In the genomic region with DNA sequence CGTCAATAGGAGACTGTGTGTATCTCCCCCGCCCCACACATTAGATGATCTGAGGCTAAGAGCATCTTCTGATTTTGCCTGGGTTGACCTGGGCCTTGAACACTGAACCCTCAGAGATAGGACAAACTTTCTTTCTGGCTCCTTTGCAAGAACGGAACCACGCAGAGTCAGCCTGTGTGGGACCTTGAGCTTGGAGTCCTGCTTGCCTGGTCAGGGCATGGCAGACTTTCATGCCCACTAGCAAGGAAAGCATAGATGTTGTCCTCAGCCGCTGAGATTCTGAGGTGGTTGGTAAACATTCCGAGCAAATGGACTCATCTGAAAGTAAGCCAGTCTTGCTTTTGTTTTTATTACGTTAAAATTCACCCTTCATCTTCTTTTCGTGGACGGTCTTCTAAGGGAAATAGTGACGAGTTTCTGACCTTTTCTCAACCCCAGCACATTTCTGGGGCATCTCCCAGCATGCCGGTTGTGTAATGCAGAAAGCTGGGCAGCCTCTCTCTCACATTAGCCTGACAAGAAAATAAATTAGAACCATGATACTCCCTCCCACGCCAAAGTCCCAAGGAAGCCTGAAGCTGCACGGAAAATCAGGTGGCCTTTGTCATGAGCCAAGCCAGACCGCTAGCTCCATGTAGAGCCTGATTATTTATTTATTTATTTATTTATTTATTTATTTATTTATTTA, we compare ENCODE assay signal across 7 mouse cellular contexts.
A peak's percentile ranks its signal among the peaks of the same experiment; 100 is the strongest.
DNase-seq lines count a peak whose midpoint lies in the region; ATAC-seq and TF ChIP-seq lines count a peak whose summit lies in the region.

No protein-coding gene starts in this region.

- H3K9me3 ChIP-seq in liver, embryonic 11.5 days (ENCODE audit: control insufficient read depth, low read length) = no peaks in the 10 kb centered on the region
- no peaks in the 10 kb centered on the region for H3K9me3 ChIP-seq in liver, embryonic 12.5 days (replicated peaks)
- H3K9me3 ChIP-seq in forebrain, embryonic 14.5 days (replicated peaks; ENCODE audit: control insufficient read depth, low read length) = no peaks in the 10 kb centered on the region
- no peaks in the 10 kb centered on the region for H3K9me3 ChIP-seq in lung, postnatal 0 days (ENCODE audit: low read length)

- no peak overlapping the region for H3K4me3 ChIP-seq in liver, embryonic 11.5 days (ENCODE audit: low read depth, low read length)
- H3K4me3 ChIP-seq in liver, embryonic 12.5 days = no peak overlapping the region
- H3K4me3 ChIP-seq in forebrain, embryonic 14.5 days (ENCODE audit: low read depth, low read length) = no peak overlapping the region
- H3K4me3 ChIP-seq in lung, postnatal 0 days (ENCODE audit: low read depth, low read length) = no peak overlapping the region

- no peak overlapping the region for H3K27ac ChIP-seq in liver, embryonic 11.5 days (ENCODE audit: low read depth, low read length)
- H3K27ac ChIP-seq in liver, embryonic 12.5 days = no peak overlapping the region
- H3K27ac ChIP-seq in forebrain, embryonic 14.5 days (ENCODE audit: low read depth, low read length) = no peak overlapping the region
- H3K27ac ChIP-seq in lung, postnatal 0 days (ENCODE audit: low read length) = no peak overlapping the region

- no peak for TF ChIP-seq CTCF in lung, postnatal 0 days (IDR thresholded peaks at IDR 0.05)

- no peak overlapping the region for H3K4me2 ChIP-seq in liver, embryonic 11.5 days
- H3K4me2 ChIP-seq in liver, embryonic 12.5 days = no peak overlapping the region
- H3K4me2 ChIP-seq in forebrain, embryonic 14.5 days (ENCODE audit: low read length) = no peak overlapping the region
- no peak overlapping the region for H3K4me2 ChIP-seq in lung, postnatal 0 days (replicated peaks; ENCODE audit: low read depth, low read length)

- no peaks in the 10 kb centered on the region for H3K36me3 ChIP-seq in liver, embryonic 11.5 days (ENCODE audit: control insufficient read depth, insufficient read depth, low read length)
- no peaks in the 10 kb centered on the region for H3K36me3 ChIP-seq in liver, embryonic 12.5 days
- no peaks in the 10 kb centered on the region for H3K36me3 ChIP-seq in forebrain, embryonic 14.5 days (ENCODE audit: control insufficient read depth, insufficient read depth, low read length)
- H3K36me3 ChIP-seq in lung, postnatal 0 days (ENCODE audit: insufficient read depth, low read length) = no peaks in the 10 kb centered on the region

- TF ChIP-seq EP300 in lung, postnatal 0 days (IDR thresholded peaks at IDR 0.05) = no peak

- WGBS in liver, embryonic 11.5 days = 76% methylated on average over 14 of the region's 14 CpGs
- WGBS in liver, embryonic 12.5 days (ENCODE audit: insufficient replicate concordance) = 75% methylated on average over 14 of the region's 14 CpGs
- WGBS in forebrain, embryonic 14.5 days = 83% methylated on average over 14 of the region's 14 CpGs
- 66% methylated on average over 14 of the region's 14 CpGs for WGBS in lung, postnatal 0 days

- peak; percentile 38; the same call in 1 of the 2 replicates for ATAC-seq in liver, embryonic 11.5 days (replicated peaks; ENCODE audit: low FRiP score)
- no peak; the same call in 1 of the 2 replicates for ATAC-seq in liver, embryonic 12.5 days
- ATAC-seq in forebrain, embryonic 14.5 days = peak; percentile 55
- ATAC-seq in lung, postnatal 0 days = peak; percentile 53

- no peak overlapping the region for H3K9ac ChIP-seq in liver, embryonic 11.5 days (ENCODE audit: low read depth, low read length)
- H3K9ac ChIP-seq in liver, embryonic 12.5 days = no peak overlapping the region
- no peak overlapping the region for H3K9ac ChIP-seq in forebrain, embryonic 14.5 days (ENCODE audit: low read length)
- no peak overlapping the region for H3K9ac ChIP-seq in lung, postnatal 0 days (replicated peaks; ENCODE audit: low read depth)

- H3K27me3 ChIP-seq in liver, embryonic 11.5 days (replicated peaks; ENCODE audit: control insufficient read depth, insufficient read depth, low read length) = no peaks in the 10 kb centered on the region
- H3K27me3 ChIP-seq in liver, embryonic 12.5 days (replicated peaks) = 0 out of 2 replicates have a peak, but pooled peaks cover 2% of the 10 kb centered on the region
- H3K27me3 ChIP-seq in forebrain, embryonic 14.5 days (replicated peaks; ENCODE audit: control insufficient read depth, insufficient read depth, low read length) = no peaks in the 10 kb centered on the region
- H3K27me3 ChIP-seq in lung, postnatal 0 days (replicated peaks; ENCODE audit: insufficient read depth, low read length) = no peaks in the 10 kb centered on the region

- H3K4me1 ChIP-seq in liver, embryonic 11.5 days (replicated peaks; ENCODE audit: control insufficient read depth, insufficient read depth, low read length) = peaks cover 5% of the 10 kb centered on the region
- H3K4me1 ChIP-seq in liver, embryonic 12.5 days = peaks cover 19% of the 10 kb centered on the region
- 0 out of 2 replicates have a peak, but pooled peaks cover 4% of the 10 kb centered on the region for H3K4me1 ChIP-seq in forebrain, embryonic 14.5 days (ENCODE audit: control insufficient read depth, insufficient read depth, low read length)
- H3K4me1 ChIP-seq in lung, postnatal 0 days (ENCODE audit: insufficient read depth, low read depth, low read length) = no peaks in the 10 kb centered on the region

- no peak for DNase-seq in liver, embryonic 11.5 days (ENCODE audit: low spot score)
- peak; percentile 52 for DNase-seq in cerebellum, adult 11 months
- DNase-seq in forebrain, embryonic 14.5 days (ENCODE audit: low spot score) = no peak
- DNase-seq in lung, postnatal 0 days (ENCODE audit: low spot score) = peak; percentile 62
- no peak for DNase-seq in frontal cortex, postnatal 14 days (ENCODE audit: low spot score in 2 of 2)
- no peak for DNase-seq in gastrocnemius, postnatal 4 days (ENCODE audit: low spot score in 2 of 2)

Comparison
In these comparisons a context has a peak if more than half of its experiments do, and no peak if none do; other contexts are left out.
1. DNase-seq: peak in cerebellum, adult 11 months (single experiment) and lung, postnatal 0 days (single experiment); none in liver, embryonic 11.5 days (single experiment), forebrain, embryonic 14.5 days (single experiment), frontal cortex, postnatal 14 days (0 of 2) and gastrocnemius, postnatal 4 days (0 of 2).